Mouse (Mus musculus) thymus, postnatal 4 days (tissue): Measurements from ENCODE around the gene Kcne3.

Experiments
- DNase-seq: peaks from one replicate; pipeline ENCODE4 v3.0.0; 2021

Gene Kcne3

DNA sequence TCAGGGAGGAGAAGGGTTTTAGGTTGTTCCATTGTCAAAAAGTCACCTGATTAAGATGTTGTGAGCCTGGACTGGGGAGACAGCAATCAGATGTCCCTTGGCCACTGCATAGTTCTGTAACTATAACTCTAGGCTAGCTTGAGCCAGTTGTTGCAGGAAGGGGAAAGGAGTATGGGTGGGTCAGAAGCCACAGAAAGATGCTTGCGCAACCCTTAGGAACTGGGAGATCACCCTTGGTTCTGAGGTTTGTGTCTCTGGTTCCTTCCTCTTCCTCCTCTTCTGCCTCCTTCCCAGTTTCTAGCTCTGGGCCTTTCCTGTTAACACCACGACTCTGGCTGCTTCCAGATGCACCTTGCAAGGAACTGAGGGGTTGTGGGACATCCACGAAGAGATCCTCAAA, 6.1 kb downstream of the Kcne3 start:
- no peak for DNase-seq

DNA sequence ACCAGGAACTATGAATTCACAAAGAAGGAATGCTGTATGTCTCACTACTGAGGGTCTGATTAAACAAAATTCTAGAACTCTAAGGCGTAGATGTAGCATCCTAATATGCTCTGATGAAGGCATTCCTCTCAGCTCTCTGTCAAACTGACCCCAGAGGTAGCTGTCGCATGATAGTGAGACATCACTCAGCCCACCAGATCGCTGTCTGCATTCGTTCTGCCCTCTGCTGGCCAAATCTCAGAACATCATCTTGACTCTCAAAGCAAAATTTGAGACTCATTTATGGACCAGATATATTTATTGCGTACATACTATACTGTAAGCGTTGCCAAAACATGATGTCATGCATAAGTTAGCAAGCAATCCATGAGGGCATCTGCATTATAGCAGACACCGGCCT, 11.3 kb downstream of the Kcne3 start:
- peak; percentile 73 for DNase-seq

DNA sequence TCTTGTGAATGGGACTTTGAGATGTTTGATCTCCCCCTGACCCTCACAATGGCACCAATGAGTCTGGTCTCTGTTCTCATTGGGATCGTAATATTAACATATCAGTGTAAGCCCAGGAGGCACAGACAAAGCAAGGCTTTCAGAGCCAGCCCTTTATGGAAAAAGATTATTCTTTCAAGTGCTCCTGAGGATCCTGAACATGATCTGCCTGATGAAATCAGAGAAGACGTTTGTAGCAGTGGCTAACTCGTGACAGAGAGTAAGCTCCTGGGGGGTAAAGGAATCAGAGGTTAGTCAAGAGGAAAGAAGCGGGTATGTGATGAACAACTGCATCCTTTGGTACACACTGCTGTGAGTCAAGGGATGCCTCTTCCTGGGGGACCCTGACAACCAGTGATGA, 13.9 kb downstream of the Kcne3 start:
- no peak for DNase-seq

DNA sequence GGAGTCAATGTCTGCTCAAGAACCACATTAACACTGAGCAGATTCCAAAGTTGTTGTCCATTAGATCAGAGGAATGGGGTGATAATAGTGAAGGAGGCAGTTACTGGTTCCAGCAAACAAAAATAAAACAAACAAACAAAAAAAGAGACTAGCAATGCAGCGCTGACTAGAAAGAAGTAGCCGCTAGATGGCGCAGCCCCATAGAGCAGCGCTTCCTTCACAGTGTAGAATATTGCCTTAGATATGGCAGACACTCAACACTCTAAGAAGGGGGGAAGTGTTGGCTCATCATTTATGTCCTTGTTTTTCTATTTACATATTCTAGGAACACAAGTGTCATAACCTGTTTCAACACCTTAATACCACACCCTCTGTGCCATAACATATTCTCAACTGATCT, 14.5 kb downstream of the Kcne3 start:
- peak; percentile 86 for DNase-seq

DNA sequence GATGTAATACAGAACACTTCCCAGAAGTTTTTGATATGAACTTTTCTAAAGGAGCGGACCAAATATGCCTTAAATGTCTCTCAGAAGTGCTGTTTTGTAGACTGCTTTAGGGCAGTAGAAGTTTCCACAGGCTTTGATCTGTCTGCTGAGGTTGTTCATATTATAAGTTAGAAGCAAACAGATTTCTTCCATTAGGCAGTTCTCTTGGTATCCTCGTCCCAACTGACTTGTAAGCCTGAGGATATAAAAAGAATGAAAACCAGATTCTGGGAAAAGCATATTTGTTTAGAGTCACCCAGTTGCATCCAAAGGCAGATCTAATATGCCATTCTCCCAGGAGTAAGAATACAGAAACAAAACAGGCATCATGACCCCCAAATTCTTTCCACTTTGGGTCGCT, 24.9 kb downstream of the Kcne3 start:
- no peak for DNase-seq

DNA sequence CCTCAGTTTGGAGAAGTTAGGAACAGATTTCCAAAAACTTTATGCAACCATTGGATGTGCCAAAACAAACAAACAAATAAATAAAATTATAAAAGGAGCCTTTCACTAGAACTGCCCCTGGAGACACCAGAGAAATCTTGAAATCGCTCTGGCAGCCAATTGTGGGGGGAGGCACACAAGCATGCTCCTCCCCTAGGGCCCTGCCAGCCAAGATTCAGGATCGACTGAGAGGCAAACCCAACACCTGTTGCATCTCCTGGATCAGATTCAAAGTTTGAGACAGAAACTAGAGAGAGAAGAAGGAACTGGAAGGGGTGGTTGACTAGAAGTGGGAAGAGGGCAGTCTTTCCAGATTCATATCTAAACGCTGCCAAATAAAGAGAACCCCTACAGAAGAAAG, 27.3 kb downstream of the Kcne3 start:
- no peak for DNase-seq

DNA sequence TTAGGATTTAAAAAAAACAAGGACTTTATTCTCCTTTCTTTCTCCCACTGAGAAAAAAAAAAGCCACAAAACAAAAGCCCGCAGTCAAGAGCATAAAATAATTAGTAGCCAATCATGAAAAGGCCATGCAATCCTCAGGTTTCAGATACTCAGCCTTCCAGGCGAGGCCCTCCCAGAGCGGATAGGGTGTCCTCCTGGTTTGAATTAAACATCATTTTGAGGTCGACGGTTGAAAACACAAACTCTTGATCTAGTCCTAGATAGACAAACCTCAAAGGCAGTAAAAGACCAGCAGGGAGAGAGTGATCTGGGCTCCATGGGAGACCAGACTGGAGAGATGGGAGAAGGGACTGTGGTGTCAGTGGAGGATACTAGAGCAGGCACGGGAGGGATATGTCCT, 28.6 kb downstream of the Kcne3 start:
- DNase-seq: no peak

DNA sequence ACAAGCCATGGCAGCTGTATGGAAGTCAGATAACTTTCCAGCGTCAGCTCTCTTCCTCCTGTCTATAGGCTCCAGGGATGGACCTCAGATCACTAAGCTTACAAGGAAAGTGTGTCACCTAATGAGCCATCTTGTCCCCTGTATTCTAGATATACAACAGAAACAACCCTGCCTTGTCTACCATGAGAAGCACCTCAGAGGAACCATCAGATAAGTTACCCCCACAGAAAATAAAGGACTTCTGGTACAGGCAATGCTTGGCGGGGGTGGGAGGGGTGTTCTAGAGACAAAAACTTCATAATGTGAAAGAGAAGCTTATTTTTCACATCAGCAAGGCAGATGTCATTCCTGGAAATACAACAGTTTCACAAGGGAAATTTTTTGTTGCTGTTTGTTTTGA, 29.8 kb downstream of the Kcne3 start:
- DNase-seq: no peak

DNA sequence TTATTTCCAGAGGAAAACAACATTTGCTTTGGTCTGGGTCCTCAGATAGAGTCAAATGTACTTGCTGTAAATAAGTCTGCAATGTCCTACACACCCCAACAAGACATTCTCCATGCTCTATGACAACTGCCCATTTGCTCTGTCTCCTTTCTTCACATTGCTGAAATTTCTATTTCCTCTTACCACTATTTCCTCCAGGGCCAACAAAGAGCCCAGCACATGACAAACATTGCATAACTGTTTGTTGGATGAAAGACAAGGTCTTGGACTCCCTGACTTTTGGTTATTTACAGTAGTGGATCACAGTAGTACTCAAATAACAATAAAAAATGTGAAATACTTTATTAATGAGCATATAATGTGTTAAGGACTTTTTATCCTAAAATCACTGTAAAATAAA, 31.6 kb downstream of the Kcne3 start:
- no peak for DNase-seq

DNA sequence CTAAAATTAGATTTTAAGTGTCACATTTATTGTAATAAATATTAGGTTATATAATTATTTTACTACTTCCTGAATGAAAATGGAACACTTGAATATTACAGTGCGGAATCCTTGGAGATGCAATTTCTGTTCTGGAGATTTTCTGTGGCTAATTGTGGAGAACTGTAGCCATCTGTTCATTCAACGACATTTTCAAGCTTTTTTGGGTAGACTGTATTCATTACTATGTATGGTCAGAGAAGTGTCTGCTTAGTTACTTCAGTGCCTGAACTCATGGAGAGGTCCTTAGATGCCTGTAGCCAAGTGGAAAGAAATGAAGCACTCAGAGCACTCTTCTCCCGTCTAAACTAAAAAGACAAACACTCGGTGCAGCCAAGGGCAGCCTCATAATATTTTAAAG, 38.0 kb downstream of the Kcne3 start:
- no peak for DNase-seq

DNA sequence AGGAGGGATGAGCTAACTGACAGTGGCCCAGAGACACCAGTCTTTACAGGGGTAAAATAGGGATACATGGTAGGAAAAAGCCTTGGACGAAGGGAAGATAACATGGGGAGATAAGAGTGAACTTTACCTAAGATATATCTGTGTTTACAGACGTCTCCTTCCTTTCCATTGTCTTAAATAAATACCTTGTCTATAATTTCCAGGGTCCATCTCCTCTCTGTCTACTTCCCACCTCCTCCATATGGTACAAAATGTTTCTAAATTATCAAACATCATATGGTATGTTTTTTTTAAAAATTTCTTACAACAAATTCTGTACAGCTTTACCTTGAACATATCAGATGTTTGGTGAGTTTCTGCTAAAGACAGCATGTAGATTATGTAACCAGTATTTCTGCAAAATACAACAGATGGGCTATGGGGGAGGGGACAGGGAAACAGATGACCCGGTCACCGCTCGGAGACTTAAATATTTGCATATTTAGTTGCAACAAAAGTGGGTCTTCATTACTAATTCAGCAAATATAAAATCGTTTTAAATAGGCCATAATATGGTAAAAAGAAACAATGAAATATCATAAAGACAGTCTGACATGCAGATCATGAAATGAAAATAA, 38.9 kb downstream of the Kcne3 start:
- no peak for DNase-seq

DNA sequence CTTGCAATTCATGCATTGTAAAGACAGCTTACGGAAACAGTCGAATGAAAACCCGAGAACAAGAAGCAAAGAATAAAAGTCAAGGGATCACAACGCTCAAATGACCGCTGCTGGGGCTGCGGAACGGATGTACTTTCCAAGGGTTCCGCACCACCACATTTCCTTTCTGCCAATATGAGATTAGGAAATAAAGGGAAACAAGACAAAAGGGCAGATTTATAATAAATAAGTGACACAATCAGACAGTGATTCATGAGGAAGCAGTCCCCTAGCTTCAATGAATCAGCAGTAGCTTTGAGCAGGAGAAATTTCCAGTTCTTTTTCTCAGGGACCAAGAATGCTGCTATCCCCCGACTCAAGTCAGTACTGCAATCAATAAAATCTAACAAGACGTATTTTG, 39.7 kb downstream of the Kcne3 start:
- DNase-seq: no peak

DNA sequence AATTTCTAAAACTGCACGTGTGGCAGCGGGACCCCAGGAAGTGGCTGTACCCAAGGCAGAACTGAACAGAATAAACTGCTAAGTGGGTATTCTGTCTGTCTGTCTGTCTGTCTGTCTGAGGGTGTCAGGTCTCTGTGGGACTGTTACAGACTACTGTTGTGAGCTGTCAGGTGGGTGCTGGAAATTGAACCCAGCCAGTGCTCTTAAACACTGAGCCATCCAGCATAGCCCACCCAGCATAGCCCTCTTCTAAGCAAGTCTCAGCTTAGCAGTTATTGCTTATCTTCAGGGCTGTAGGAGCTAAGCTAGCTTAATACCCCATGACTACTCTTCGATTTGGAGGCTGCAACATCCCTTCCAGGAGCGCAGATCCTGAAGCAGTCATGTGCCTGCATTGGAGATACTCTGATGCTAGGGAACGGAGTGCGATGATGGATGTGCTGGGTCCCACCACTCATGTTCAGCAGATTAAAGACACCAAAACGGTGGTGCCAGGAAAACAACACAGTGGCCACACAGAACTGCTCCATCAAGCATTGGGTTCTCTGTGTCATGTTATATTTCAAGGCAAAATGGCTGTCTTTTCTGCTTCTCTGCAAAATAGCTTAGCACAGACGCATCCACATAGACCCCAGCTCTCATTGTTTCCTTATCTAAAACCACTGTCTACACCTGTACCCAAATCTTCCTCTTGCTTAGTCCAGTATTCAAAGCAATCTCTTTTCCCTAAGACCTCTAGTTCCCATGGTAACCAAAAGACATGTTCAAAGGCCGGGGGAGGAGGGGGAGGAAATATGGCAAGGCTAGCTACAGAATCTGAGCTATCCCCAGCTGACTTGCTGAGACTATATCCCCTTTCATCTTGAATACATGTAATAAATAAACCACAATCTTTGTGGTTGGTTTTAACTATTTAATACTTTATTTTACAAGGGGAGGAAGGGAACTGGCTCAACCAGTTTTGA, 40.6 kb downstream of the Kcne3 start:
- DNase-seq: no peak

DNA sequence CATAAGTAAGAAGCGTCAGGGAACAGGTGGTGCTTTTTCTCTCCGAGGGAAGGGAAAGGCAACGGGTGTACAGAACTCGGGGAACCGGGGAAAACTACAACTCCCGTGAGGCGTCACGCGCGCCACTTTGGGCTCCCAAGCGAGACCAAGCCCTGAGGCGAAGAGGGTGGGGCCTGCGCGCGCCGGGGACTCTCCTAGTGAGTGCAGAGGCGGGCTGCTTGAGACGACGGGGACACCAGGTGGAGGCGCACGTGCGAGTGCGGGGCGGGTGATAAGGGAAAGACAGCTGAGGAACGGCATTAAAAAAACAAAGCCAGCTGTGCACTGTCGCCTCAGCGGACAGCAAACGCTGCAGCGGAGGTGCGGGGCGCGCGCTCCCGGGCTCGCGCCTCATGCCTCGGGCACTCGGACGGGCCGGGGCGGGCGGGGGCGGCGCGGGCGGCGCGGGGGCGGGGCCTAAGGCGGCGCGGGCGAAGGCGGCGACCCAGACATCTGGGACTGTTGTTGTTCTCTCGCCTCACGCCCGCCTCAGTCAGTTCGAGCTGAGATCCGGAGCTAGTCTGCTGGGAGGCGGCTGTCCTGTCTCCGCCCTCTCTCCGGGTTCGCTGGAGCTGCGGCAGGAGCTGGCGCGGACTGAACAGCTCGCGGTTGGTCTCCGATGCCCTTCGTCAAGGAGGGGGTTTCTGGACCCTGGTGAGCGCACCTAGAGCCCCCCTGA, 51.0 kb downstream of the Kcne3 start, which contains the start of gene Pgm2l1:
Gene Pgm2l1 (plus strand): TSS at position 237 of the 718 bp plus-strand sequence.
- DNase-seq: peak; percentile 98

DNA sequence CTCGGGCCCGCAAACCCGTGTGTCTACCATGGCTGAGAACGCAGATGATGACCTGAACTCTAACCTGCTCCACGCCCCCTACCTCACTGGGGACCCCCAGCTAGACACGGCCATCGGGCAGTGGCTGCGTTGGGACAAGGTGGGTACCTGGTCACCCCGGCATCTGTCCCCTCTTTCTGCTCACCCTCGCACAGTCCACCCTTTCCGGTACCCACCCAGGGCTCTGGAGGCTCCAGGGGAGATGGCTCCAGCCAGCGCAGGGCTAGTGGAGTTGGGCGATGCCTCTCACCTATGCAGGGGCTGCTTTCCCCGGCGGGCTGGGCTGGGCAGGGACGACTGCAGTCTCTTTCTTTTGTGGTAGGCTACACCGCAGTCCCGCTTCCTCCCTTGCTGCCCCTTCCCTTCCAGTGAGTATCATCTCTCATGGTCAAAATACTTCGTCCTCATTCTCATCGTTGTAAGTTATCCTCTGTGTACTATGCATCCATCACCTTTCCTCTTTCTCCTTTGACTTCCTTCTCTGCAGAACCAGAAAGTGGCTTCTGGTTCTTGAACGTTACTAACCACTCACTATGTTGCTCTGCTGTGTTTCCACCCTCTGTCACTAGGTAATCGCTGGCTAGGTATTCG, 51.7 kb downstream of the Kcne3 start:
- DNase-seq: peak; percentile 65

DNA sequence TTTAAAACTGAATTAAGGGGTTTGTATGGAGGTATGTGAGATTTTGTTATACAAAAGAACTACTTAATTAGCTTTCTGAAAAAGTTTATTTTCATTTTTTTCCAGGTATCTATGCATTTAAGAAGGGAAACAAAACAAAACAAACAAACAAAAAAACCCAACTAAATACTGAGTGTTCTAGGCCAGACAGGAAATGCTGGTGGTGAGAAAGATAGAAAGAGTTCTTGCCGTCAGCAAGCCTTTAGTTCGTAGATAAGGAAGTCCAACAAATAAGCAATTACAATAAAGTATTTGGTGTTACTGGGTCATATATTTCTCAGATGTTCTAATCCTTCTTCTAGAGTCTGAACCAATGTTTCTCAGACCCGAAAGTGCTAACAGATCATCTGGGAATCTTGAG, 52.7 kb downstream of the Kcne3 start:
- no peak for DNase-seq

DNA sequence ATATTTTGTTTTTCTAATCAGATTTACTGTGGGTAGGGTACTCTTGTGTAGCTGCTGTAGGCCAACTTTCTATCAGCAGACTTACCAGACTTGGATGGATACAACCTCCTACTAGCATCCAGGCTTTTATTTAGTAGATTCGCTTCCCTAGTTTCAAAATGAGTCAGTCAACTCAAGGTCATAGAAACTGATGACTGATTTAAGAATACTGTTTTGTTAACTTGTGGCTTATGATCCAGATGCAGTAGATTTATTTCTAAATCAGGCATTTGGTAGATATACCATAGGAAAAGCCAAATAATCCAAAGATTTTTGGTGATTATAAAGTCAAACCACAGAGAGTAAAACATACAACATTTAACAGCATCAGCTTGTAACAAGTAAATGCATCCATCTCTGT, 54.3 kb downstream of the Kcne3 start:
- no peak for DNase-seq

DNA sequence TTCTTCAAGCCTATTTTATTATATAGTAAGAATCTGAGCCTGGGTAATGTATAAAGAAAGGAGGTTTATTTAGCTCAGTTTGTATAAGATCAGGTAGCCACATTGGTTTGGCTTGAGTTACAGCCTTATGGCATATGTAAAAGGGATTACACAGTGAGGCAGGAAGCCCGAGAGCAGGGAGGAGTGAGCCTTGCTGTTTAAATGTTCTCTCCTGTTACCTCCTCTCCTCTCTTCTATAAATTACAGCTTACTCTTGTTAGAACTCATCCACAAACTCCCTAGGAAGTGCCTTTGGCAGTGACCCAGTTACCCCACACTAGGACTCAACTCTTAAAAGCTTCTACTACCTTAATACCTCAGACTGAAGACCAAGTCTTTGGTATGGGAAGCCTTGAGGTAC, 55.4 kb downstream of the Kcne3 start:
- DNase-seq: no peak

DNA sequence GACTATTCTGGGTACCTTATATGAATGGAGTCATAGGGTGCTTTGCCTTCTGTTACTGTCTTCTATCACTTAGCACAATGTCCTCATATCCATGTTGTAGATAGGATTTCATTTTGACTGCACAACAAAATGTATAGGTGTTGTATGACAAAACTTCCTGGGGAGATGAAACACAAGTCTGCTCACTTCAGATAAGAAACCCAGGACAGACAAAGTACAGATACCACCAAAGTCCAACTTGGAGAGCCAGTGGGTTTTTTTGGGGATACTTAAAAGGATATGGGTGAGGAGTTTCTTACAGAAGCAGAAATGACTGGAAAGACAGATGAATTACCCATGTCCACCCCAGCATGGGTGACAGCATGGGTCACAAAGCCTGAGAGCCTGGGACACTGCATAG, 57.4 kb downstream of the Kcne3 start:
- no peak for DNase-seq
